Mouse (Mus musculus): ENCODE data around the gene Oosp1. TPM values are rescaled to one million over a fixed set of nuclear protein-coding genes. Genes with fewer than 3 reads are reported as not detected.

The Oosp1 gene
- not detected in 2 replicates for polyA plus RNA-seq (2012; rRNA removed; ENCODE audit: low replicate concordance)

DNA sequence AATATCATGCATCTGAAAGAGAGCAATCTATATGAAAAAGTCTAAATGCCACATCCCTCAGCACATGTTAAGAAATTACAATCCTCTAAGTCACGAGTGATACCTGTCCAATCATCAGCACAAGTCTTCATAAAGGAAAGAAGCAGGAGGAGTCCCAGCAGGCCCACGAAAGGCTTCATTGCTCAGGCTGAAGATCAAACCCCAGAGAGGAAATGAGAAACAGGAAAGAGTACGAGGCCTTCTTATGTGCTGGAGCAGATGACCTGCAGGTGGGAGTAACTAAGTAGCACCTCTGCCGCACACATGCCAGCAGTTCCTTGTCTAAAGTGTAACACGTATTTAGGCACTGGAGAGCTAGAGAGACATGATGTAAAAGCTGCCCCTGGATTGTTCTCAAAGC is at the start of gene Oosp1:
Gene Oosp1 (minus strand): TSS at position 312 of the 400 bp plus-strand sequence.

DNA sequence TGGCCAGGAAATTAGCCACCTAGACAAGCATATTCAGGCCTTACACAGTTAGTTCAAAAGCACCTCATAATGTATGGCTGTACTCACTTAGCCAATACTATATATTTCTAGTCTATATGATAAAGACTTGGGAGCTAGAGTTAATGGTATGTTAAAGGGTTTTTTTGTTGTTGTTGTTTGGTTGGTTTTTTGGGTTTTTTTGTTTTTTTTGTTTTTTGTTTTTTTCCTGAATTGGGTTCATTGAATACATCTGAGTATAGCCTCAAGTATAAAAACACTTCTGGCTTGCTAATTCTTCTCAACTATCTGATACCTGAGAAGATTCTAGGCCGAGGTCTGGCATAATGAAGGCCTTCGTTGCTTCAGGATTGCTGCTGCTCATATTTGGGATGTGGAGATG is 5.8 kb upstream of the Oosp1 start, which contains the start of gene Oosp3:
Gene Oosp3 (plus strand): TSS at position 301 of the 400 bp plus-strand sequence.

DNA sequence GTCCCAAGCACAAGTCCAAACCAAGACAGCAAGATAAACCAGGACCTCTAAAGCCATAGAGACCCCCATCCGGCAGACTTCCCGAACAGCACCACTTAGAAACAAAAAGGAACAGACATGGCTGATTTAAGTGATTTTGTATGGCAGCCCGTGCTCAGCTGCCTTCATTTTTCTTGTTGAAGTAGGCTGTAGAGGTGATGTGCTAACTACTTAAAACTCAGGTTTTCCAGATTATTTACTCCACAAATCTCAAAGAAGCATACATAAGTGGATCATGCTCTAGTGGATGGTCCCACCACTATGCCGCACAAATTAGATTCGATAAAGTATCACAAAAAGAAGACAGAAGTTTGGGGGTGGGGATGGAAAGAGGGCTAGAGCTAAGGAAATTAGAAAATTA is 30.5 kb downstream of the Oosp1 start, which contains the start of gene Oosp2:
Gene Oosp2 (minus strand): TSS at position 101 of the 400 bp plus-strand sequence.

DNA sequence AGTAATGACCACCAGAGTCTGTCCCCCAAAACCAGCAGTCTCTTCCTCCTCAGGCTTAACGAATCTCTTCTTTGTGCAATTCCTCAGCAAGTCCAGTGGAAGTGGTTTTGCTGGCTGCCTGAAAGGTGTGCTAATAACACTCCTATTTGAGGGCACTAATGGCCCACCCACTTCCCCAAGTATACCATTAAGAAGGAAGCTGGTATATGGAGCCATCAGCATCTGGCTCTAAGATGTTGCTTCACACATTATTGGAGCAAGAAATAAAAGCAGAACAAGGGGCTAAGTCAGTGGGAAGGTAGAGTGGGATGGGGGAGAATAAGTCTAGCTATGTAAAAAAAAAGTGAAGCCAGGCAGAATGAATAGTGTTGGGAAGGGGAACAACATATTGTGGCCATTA is 50.2 kb downstream of the Oosp1 start, which contains the start of gene Ms4a3:
Gene Ms4a3 (minus strand): TSS at position 120 of the 400 bp plus-strand sequence.

DNA sequence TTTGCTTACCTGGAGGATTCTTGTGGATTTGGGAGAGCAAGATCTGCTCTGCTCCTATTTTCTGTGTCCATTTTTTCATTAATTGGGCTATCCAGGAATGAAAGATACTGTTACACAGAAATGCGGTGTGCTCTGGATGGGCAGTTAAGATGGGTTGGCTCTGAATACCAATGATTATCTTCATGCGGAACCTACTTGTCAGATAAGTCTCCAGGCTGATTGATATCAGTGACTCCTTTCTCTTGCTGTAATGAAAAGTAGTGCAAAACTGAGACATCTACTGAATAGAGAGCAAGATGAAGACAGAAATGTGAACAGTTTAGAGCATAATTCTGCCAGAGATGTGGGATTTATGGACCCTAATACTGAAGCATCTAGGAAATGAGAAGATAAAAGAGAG is 67.4 kb downstream of the Oosp1 start, which contains the start of gene Ms4a2:
Gene Ms4a2 (minus strand): TSS at position 169 of the 400 bp plus-strand sequence.

Other genes starting within 250 kb of the Oosp1 start
- gene Ms4a4b, start 247.6 kb downstream of the Oosp1 start, polyA plus RNA-seq (2012; rRNA removed; ENCODE audit: low replicate concordance) = 0.87 and 1.2 TPM in 2 replicates
- gene Ms4a6c, start 221.8 kb downstream of the Oosp1 start, polyA plus RNA-seq (2012; rRNA removed; ENCODE audit: low replicate concordance) = 0.33 and 0.56 TPM in 2 replicates
- 0.21 TPM in 1 of 2 replicates, not detected in the other for gene Gm8369, start 205.2 kb downstream of the Oosp1 start, polyA plus RNA-seq (2012; rRNA removed; ENCODE audit: low replicate concordance)
- 0.58 and 1.4 TPM in 2 replicates for gene Ms4a6b, start 174.6 kb downstream of the Oosp1 start, polyA plus RNA-seq (2012; rRNA removed; ENCODE audit: low replicate concordance)
- gene Ms4a4d, start 154.3 kb downstream of the Oosp1 start, polyA plus RNA-seq (2012; rRNA removed; ENCODE audit: low replicate concordance) = 5.7 and 15.9 TPM in 2 replicates
- 0.56 and 2.3 TPM in 2 replicates for gene Ms4a6d, start 86.3 kb downstream of the Oosp1 start, polyA plus RNA-seq (2012; rRNA removed; ENCODE audit: low replicate concordance)
- not detected in 2 replicates for gene Ms4a2, start 67.4 kb downstream of the Oosp1 start, polyA plus RNA-seq (2012; rRNA removed; ENCODE audit: low replicate concordance)
- not detected in 2 replicates for gene Ms4a3, start 50.3 kb downstream of the Oosp1 start, polyA plus RNA-seq (2012; rRNA removed; ENCODE audit: low replicate concordance)
- gene Oosp2, start 30.6 kb downstream of the Oosp1 start, polyA plus RNA-seq (2012; rRNA removed; ENCODE audit: low replicate concordance) = not detected in 2 replicates
- not detected in 2 replicates for gene Oosp3, start 5.9 kb upstream of the Oosp1 start, polyA plus RNA-seq (2012; rRNA removed; ENCODE audit: low replicate concordance)
- 0.24 and 1.8 TPM in 2 replicates for gene Gif, start 56.4 kb upstream of the Oosp1 start, polyA plus RNA-seq (2012; rRNA removed; ENCODE audit: low replicate concordance)
- 2.8 and 6.6 TPM in 2 replicates for gene Mrpl16, start 79.2 kb upstream of the Oosp1 start, polyA plus RNA-seq (2012; rRNA removed; ENCODE audit: low replicate concordance)
- gene Stx3, start 128.3 kb upstream of the Oosp1 start, polyA plus RNA-seq (2012; rRNA removed; ENCODE audit: low replicate concordance) = 18.8 and 23.7 TPM in 2 replicates
- not detected in 2 replicates for gene Olfr1417, start 148.1 kb upstream of the Oosp1 start, polyA plus RNA-seq (2012; rRNA removed; ENCODE audit: low replicate concordance)
- gene Olfr1418, start 169.9 kb upstream of the Oosp1 start, polyA plus RNA-seq (2012; rRNA removed; ENCODE audit: low replicate concordance) = not detected in 2 replicates
- gene Olfr1419, start 184.0 kb upstream of the Oosp1 start, polyA plus RNA-seq (2012; rRNA removed; ENCODE audit: low replicate concordance) = not detected in 2 replicates
- gene Olfr1420, start 195.4 kb upstream of the Oosp1 start, polyA plus RNA-seq (2012; rRNA removed; ENCODE audit: low replicate concordance) = not detected in 2 replicates
- 6.6 and 10.0 TPM in 2 replicates for gene Patl1, start 221.2 kb upstream of the Oosp1 start, polyA plus RNA-seq (2012; rRNA removed; ENCODE audit: low replicate concordance)